Comparison of ENCODE assay signal across 23 mouse cellular contexts in the genomic region with DNA sequence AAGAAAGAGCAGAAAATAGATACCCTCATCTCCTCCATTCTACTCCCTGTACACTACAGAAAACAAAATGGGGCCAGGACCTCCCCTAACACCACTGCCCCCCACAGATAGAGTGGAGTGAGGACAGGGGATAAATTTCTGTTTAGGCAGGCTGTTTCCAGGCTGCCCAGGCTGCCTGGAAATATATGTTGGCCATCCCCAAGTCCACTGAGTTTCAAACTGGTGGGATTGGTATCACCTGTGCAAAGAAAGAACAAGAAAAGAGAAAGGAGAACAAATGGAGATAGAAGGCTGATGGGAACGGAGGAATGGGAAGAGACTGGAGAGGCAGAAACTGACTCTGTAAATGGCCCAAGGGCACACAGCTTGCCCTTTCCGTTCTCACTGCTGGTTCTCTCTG. TPM values are rescaled to one million over a fixed set of nuclear protein-coding genes. Genes with fewer than 3 reads are reported as not detected.
A peak's percentile ranks its signal among the peaks of the same experiment; 100 is the strongest.
DNase-seq lines count a peak whose midpoint lies in the region; ATAC-seq lines count a peak whose summit lies in the region.
"Had no signal": no experiment of that assay in that cellular context is flagged by ENCODE, and none has a peak within 500 bp of the region (broad histone marks: within the 10 kb centered on the region; RNA-seq: fewer than 3 reads in every experiment).

No protein-coding gene starts in this region.

- peak; percentile 39 for DNase-seq in embryo, embryonic 10.5 days (ENCODE audit: low spot score)
- no peak for DNase-seq in embryo, embryonic 10 days (ENCODE audit: low spot score)
- peak; percentile 4 for DNase-seq in embryo, embryonic 11 days
- no peak for DNase-seq in heart, adult 11 months
- no peak for DNase-seq in gastrocnemius, postnatal 4 days (ENCODE audit: low spot score in 2 of 2)
- DNase-seq in T-cell, adult 2 months (ENCODE audit: low spot score): no peak
- DNase-seq: gastrocnemius, postnatal 14 days; kidney, adult 11 months; kidney, postnatal 14 days; spleen, adult 18-20 months had no signal

- peak overlapping the region; percentile 94 for H3K9ac ChIP-seq in forebrain, embryonic 13.5 days
- H3K9ac ChIP-seq in midbrain, embryonic 16.5 days (ENCODE audit: low read depth, low read length): no peak overlapping the region
- H3K9ac ChIP-seq: heart, embryonic 12.5 days; liver, embryonic 15.5 days; stomach, embryonic 15.5 days had no signal

- peak overlapping the region; percentile 96 for H3K27ac ChIP-seq in forebrain, embryonic 13.5 days
- H3K27ac ChIP-seq in midbrain, embryonic 16.5 days (ENCODE audit: low read length): no peak overlapping the region
- H3K27ac ChIP-seq: liver, embryonic 15.5 days; stomach, embryonic 15.5 days had no signal

- no peaks in the 10 kb centered on the region for H3K9me3 ChIP-seq in forebrain, embryonic 13.5 days (replicated peaks)
- no peaks in the 10 kb centered on the region for H3K9me3 ChIP-seq in midbrain, embryonic 16.5 days (replicated peaks; ENCODE audit: control insufficient read depth, low read length, poor library complexity, severe bottlenecking)
- H3K9me3 ChIP-seq: G1E; heart, embryonic 12.5 days; liver, embryonic 15.5 days; stomach, embryonic 15.5 days had no signal

- H3K4me1 ChIP-seq in forebrain, embryonic 13.5 days: peaks cover 9% of the 10 kb centered on the region; the same call in 1 of the 2 replicates
- H3K4me1 ChIP-seq in midbrain, embryonic 16.5 days (ENCODE audit: control insufficient read depth, insufficient read depth, low read length): peaks cover 7% of the 10 kb centered on the region
- H3K4me1 ChIP-seq: liver, embryonic 15.5 days had no signal

- 2% methylated on average over 2 of the region's 2 CpGs for WGBS in forebrain, embryonic 13.5 days
- 2% methylated on average over 2 of the region's 2 CpGs for WGBS in midbrain, embryonic 16.5 days

- peak overlapping the region; percentile 67 for H3K4me3 ChIP-seq in forebrain, embryonic 13.5 days
- H3K4me3 ChIP-seq in midbrain, embryonic 16.5 days (ENCODE audit: low read depth, low read length): no peak overlapping the region
- H3K4me3 ChIP-seq: heart, embryonic 12.5 days; liver, embryonic 15.5 days; myocyte; stomach, embryonic 15.5 days had no signal

- H3K4me2 ChIP-seq in forebrain, embryonic 13.5 days: peak overlapping the region; percentile 81
- H3K4me2 ChIP-seq in midbrain, embryonic 16.5 days (ENCODE audit: low read length): peak overlapping the region; percentile 21; the same call in 1 of the 2 replicates
- H3K4me2 ChIP-seq: heart, embryonic 12.5 days; liver, embryonic 15.5 days; stomach, embryonic 15.5 days had no signal

- H3K36me3 ChIP-seq in forebrain, embryonic 13.5 days (ENCODE audit: poor library complexity, severe bottlenecking): no peaks in the 10 kb centered on the region
- H3K36me3 ChIP-seq in midbrain, embryonic 16.5 days (ENCODE audit: control insufficient read depth, insufficient read depth, low read length): no peaks in the 10 kb centered on the region
- H3K36me3 ChIP-seq: G1E; heart, embryonic 12.5 days; liver, embryonic 15.5 days; stomach, embryonic 15.5 days had no signal

- H3K27me3 ChIP-seq in forebrain, embryonic 13.5 days: peaks cover 93% of the 10 kb centered on the region
- H3K27me3 ChIP-seq in midbrain, embryonic 16.5 days (ENCODE audit: control insufficient read depth, insufficient read depth, low read depth, low read length): peaks cover 42% of the 10 kb centered on the region

- no peak for ATAC-seq in forebrain, embryonic 13.5 days
- no peak for ATAC-seq in midbrain, embryonic 16.5 days
- ATAC-seq: CD4-positive, CD25-positive, alpha-beta regulatory T cell, adult 4 months; hindbrain, embryonic 16.5 days; lung, postnatal 0 days had no signal

RNA-seq across cellular contexts. Expression of gene Dlx5, which starts 5.7 kb away (rescaled TPM):
- polyA plus RNA-seq in forebrain, embryonic 13.5 days (2015; fragmentation: Nextera tagmentation; extraction: Ambion mirVana): 84.5 and 91.5 TPM in 2 replicates
- 9.7 and 20.7 TPM in 2 replicates for polyA plus RNA-seq in midbrain, embryonic 16.5 days (2015; fragmentation: Nextera tagmentation; extraction: Ambion mirVana)
- total RNA-seq in gastrocnemius, postnatal 4 days (2021): under 1 TPM in 1 of 2 experiments, not detected in 1; 0.20 TPM
- total RNA-seq: G1E; gastrocnemius, postnatal 14 days; megakaryocyte, adult 5-6 weeks had no signal
- polyA plus RNA-seq: CD4-positive, CD25-positive, alpha-beta regulatory T cell, adult 4 months; G1E; hindbrain, embryonic 16.5 days; liver, embryonic 15.5 days; lung, postnatal 0 days; myocyte had no signal

RNA-seq across cellular contexts. Expression of gene Dlx6, which starts 13.1 kb away (rescaled TPM):
- polyA plus RNA-seq in forebrain, embryonic 13.5 days (2015; fragmentation: Nextera tagmentation; extraction: Ambion mirVana): 15.5 and 16.2 TPM in 2 replicates
- 1.3 and 3.0 TPM in 2 replicates for polyA plus RNA-seq in midbrain, embryonic 16.5 days (2015; fragmentation: Nextera tagmentation; extraction: Ambion mirVana)
- total RNA-seq in gastrocnemius, postnatal 4 days (2021): not detected
- total RNA-seq: gastrocnemius, postnatal 14 days; heart, postnatal 25 days; megakaryocyte, adult 5-6 weeks had no signal
- polyA plus RNA-seq: CD4-positive, CD25-positive, alpha-beta regulatory T cell, adult 4 months; G1E; heart, embryonic 12.5 days; hindbrain, embryonic 16.5 days; liver, embryonic 15.5 days; lung, postnatal 0 days; myocyte; thymus, postnatal 0 days had no signal

Comparison
In these comparisons a context has a peak if more than half of its experiments do, and no peak if none do; other contexts are left out.
1. DNase-seq: peak in embryo, embryonic 10.5 days (single experiment) and embryo, embryonic 11 days (single experiment); none in embryo, embryonic 10 days (single experiment), heart, adult 11 months (single experiment), gastrocnemius, postnatal 4 days (0 of 2) and T-cell, adult 2 months (single experiment).